ENCODE assay signal across 8 mouse cellular contexts in the genomic region with DNA sequence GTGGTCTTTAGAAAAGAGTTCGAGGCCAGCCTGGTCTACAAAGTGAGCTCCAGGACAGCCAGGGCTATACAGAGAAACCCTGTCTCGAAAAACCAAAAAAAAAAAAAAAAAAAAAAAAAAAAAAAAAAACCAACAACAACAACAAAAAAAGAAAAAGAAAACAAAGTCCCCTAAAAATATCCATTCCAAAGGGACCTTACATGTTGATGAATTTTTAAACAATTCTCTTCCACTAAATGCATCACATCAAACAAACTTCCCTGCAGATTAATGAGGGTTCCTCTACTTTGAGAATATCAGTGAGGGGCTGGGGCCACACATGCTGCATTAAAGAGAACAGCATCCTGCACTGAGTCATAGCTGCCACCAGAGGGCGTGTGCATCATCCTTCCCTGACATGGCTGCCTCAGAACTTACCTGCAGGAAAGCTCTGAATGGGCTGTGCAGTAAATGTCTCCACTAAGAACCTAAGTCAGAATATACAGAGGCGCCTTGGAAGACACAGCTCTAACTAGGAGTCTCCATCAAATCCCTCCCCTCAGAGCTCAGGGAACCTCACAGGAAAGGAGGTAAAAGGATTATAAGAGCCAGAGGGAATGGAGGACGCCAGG. TPM values are rescaled to one million over a fixed set of nuclear protein-coding genes. Genes with fewer than 3 reads are reported as not detected.
DNase-seq lines count a peak whose midpoint lies in the region; ATAC-seq and TF ChIP-seq lines count a peak whose summit lies in the region.

No protein-coding gene starts in this region.

- peak in 1 of 2 experiments; percentile 38 for DNase-seq in heart, adult 2 months
- no peak for DNase-seq in heart, postnatal 25 days (ENCODE audit: low spot score)
- DNase-seq in heart, postnatal 36 days: peak; percentile 14 to 29
- DNase-seq in lung, postnatal 0 days (ENCODE audit: low spot score): peak; percentile 67
- peak; percentile 38 for DNase-seq in stomach, postnatal 0 days (ENCODE audit: low spot score)
- DNase-seq in right cerebral cortex, postnatal 36 days (ENCODE audit: low spot score in 2 of 2): no peak

- intact Hi-C loops in heart, adult 2 months (cut with DNase I): loop anchor here (5.0 kb wide), 1 partner anchor 543 kb away; no protein-coding TSS in a partner anchor
- intact Hi-C loops in heart, postnatal 25 days (cut with DNase I): loop anchor here (1.0 to 5.0 kb wide), 2 partner anchors 379 to 538 kb away; a partner anchor contains a TSS
- intact Hi-C loops in heart, postnatal 36 days (cut with DNase I): loop anchor here (5.0 kb wide), 1 partner anchor 538 kb away; a partner anchor contains a TSS

- TF ChIP-seq CTCF in heart, adult 2 months (IDR thresholded peaks at IDR 0.05): peak; percentile 91
- TF ChIP-seq CTCF in bone marrow, adult 2 months (IDR thresholded peaks at IDR 0.05; ENCODE audit: control insufficient read depth, insufficient read depth, low read length): peak; percentile 97
- peak; percentile 89 for TF ChIP-seq CTCF in lung, postnatal 0 days (IDR thresholded peaks at IDR 0.05)
- peak; percentile 84 for TF ChIP-seq CTCF in stomach, postnatal 0 days (IDR thresholded peaks at IDR 0.05; ENCODE audit: low read depth)

- H3K27me3 ChIP-seq in heart, adult 2 months (ENCODE audit: control insufficient read depth, insufficient read depth, low read length): no peaks in the 10 kb centered on the region; the same call in 1 of the 2 replicates
- H3K27me3 ChIP-seq in lung, postnatal 0 days (replicated peaks; ENCODE audit: insufficient read depth, low read length): no peaks in the 10 kb centered on the region
- no peaks in the 10 kb centered on the region for H3K27me3 ChIP-seq in stomach, postnatal 0 days (ENCODE audit: control insufficient read depth, insufficient read depth, low read length)

- no peak for TF ChIP-seq POLR2A in heart, adult 2 months (IDR thresholded peaks at IDR 0.05; ENCODE audit: insufficient read depth, low read depth, low read length)
- no peak for TF ChIP-seq POLR2A in bone marrow, adult 2 months (IDR thresholded peaks at IDR 0.05; ENCODE audit: borderline replicate concordance, control insufficient read depth, low read depth, low read length)

- H3K27ac ChIP-seq in heart, adult 2 months: no peak overlapping the region
- no peak overlapping the region for H3K27ac ChIP-seq in bone marrow, adult 2 months (ENCODE audit: control insufficient read depth, insufficient read depth, low read depth, low read length, poor library complexity)
- H3K27ac ChIP-seq in lung, postnatal 0 days (ENCODE audit: low read length): no peak overlapping the region
- H3K27ac ChIP-seq in stomach, postnatal 0 days (replicated peaks): no peak overlapping the region

- 50% methylated on average over 5 of the region's 5 CpGs for WGBS in heart, adult 2 months
- WGBS in bone marrow, adult 2 months: 49% methylated on average over 5 of the region's 5 CpGs
- WGBS in lung, postnatal 0 days: 44% methylated on average over 4 of the region's 5 CpGs
- WGBS in stomach, postnatal 0 days: 44% methylated on average over 5 of the region's 5 CpGs

- peak; percentile 97 for ATAC-seq in CD4-positive, CD25-positive, alpha-beta regulatory T cell, adult 4 months
- peak; percentile 56; the same call in 1 of the 2 replicates for ATAC-seq in lung, postnatal 0 days
- no peak for ATAC-seq in stomach, postnatal 0 days (ENCODE audit: low FRiP score, low TSS enrichment)

- H3K4me1 ChIP-seq in heart, adult 2 months (ENCODE audit: control insufficient read depth, insufficient read depth, low read length): no peaks in the 10 kb centered on the region
- no peaks in the 10 kb centered on the region; the same call in 1 of the 2 replicates for H3K4me1 ChIP-seq in bone marrow, adult 2 months (ENCODE audit: control insufficient read depth, insufficient read depth, low read length)
- H3K4me1 ChIP-seq in lung, postnatal 0 days (ENCODE audit: insufficient read depth, low read depth, low read length): no peaks in the 10 kb centered on the region
- no peaks in the 10 kb centered on the region for H3K4me1 ChIP-seq in stomach, postnatal 0 days (replicated peaks; ENCODE audit: control insufficient read depth, insufficient read depth)

- TF ChIP-seq EP300 in heart, adult 2 months (IDR thresholded peaks at IDR 0.05; ENCODE audit: insufficient read depth, low read depth, low read length): no peak
- no peak for TF ChIP-seq EP300 in lung, postnatal 0 days (IDR thresholded peaks at IDR 0.05)
- TF ChIP-seq EP300 in stomach, postnatal 0 days (optimal IDR thresholded peaks at IDR 0.05): no peak

- H3K79me2 ChIP-seq in heart, adult 2 months (replicated peaks; ENCODE audit: control insufficient read depth, insufficient read depth, low read length): no peaks in the 10 kb centered on the region

- no peak overlapping the region for H3K4me3 ChIP-seq in heart, adult 2 months
- H3K4me3 ChIP-seq in bone marrow, adult 2 months (replicated peaks; ENCODE audit: control insufficient read depth, low read depth, low read length): no peak overlapping the region
- H3K4me3 ChIP-seq in lung, postnatal 0 days (ENCODE audit: low read depth, low read length): no peak overlapping the region
- H3K4me3 ChIP-seq in stomach, postnatal 0 days (ENCODE audit: low read depth, low read length): no peak overlapping the region

- no peaks in the 10 kb centered on the region for H3K36me3 ChIP-seq in heart, adult 2 months (ENCODE audit: control insufficient read depth, insufficient read depth, low read length)
- H3K36me3 ChIP-seq in lung, postnatal 0 days (ENCODE audit: insufficient read depth, low read length): no peaks in the 10 kb centered on the region
- H3K36me3 ChIP-seq in stomach, postnatal 0 days (ENCODE audit: control insufficient read depth, insufficient read depth, low read length): no peaks in the 10 kb centered on the region

- H3K9ac ChIP-seq in heart, adult 2 months (ENCODE audit: low read depth, low read length): no peak overlapping the region
- H3K9ac ChIP-seq in lung, postnatal 0 days (replicated peaks; ENCODE audit: low read depth): no peak overlapping the region
- no peak overlapping the region for H3K9ac ChIP-seq in stomach, postnatal 0 days (ENCODE audit: low read length)

- H3K4me2 ChIP-seq in lung, postnatal 0 days (replicated peaks; ENCODE audit: low read depth, low read length): no peak overlapping the region
- H3K4me2 ChIP-seq in stomach, postnatal 0 days (replicated peaks; ENCODE audit: low read depth): no peak overlapping the region

- H3K9me3 ChIP-seq in lung, postnatal 0 days (ENCODE audit: low read length): no peaks in the 10 kb centered on the region
- no peaks in the 10 kb centered on the region for H3K9me3 ChIP-seq in stomach, postnatal 0 days (ENCODE audit: control insufficient read depth, low read length)

RNA-seq across cellular contexts. Expression of a gene that starts 22.6 kb away (rescaled TPM):
- total RNA-seq in heart, adult 2 months (2021): 10 to 100 TPM; 14.4 to 16.8 TPM
- polyA plus RNA-seq in heart, adult 2 months (2012; rRNA removed): 7.6 and 11.2 TPM in 2 replicates
- total RNA-seq in heart, postnatal 25 days (2021): 10 to 100 TPM; 14.0 to 15.2 TPM
- polyA plus RNA-seq in CD4-positive, CD25-positive, alpha-beta regulatory T cell, adult 4 months (2017; shearing (Covaris generic)): 10 to 100 TPM; 30.5 to 44.1 TPM
- 7.5 and 17.3 TPM in 2 replicates for polyA plus RNA-seq in bone marrow, adult 2 months (2011; ENCODE audit: insufficient read depth, insufficient read length, low replicate concordance, missing spikeins)
- 10 to 100 TPM; 14.2 to 15.8 TPM for total RNA-seq in heart, postnatal 36 days (2021)
- 19.5 and 21.2 TPM in 2 replicates for polyA plus RNA-seq in lung, postnatal 0 days (2015; fragmentation: Nextera tagmentation; extraction: Ambion mirVana)
- 21.2 and 24.0 TPM in 2 replicates for polyA plus RNA-seq in stomach, postnatal 0 days (2015; fragmentation: Nextera tagmentation; extraction: Ambion mirVana)

RNA-seq across cellular contexts. Expression of a gene that starts 41.6 kb away (rescaled TPM):
- 100 to 1,000 TPM in 1 of 2 experiments, 10 to 100 TPM in 1; 60.2 to 114 TPM for total RNA-seq in heart, adult 2 months (2021)
- polyA plus RNA-seq in heart, adult 2 months (2012; rRNA removed): 5.9 and 11.5 TPM in 2 replicates
- total RNA-seq in heart, postnatal 25 days (2021): 100 to 1,000 TPM in 1 of 2 experiments, 10 to 100 TPM in 1; 62.4 to 109 TPM
- 100 to 1,000 TPM; 399 to 683 TPM for polyA plus RNA-seq in CD4-positive, CD25-positive, alpha-beta regulatory T cell, adult 4 months (2017; shearing (Covaris generic))
- polyA plus RNA-seq in bone marrow, adult 2 months (2011; ENCODE audit: insufficient read depth, insufficient read length, low replicate concordance, missing spikeins): 60.8 and 84.2 TPM in 2 replicates
- total RNA-seq in heart, postnatal 36 days (2021): 10 to 100 TPM; 78.1 to 79.8 TPM
- polyA plus RNA-seq in lung, postnatal 0 days (2015; fragmentation: Nextera tagmentation; extraction: Ambion mirVana): 285 and 314 TPM in 2 replicates
- 185 and 203 TPM in 2 replicates for polyA plus RNA-seq in stomach, postnatal 0 days (2015; fragmentation: Nextera tagmentation; extraction: Ambion mirVana)

Comparison
In these comparisons a context has a peak if more than half of its experiments do, and no peak if none do; other contexts are left out.
1. DNase-seq: peak in heart, postnatal 36 days (2 of 2), lung, postnatal 0 days (single experiment) and stomach, postnatal 0 days (single experiment); none in heart, postnatal 25 days (single experiment) and right cerebral cortex, postnatal 36 days (0 of 2).
2. Peak in every context shown above with its lines, with median percentiles within 50 percentile points of each other: CTCF ChIP-seq.